In genomic region chr3:53056430-53056829, GRCm38 (mm10) we compare ENCODE assay signal across 26 mouse cellular contexts. TPM values are rescaled to one million over a fixed set of nuclear protein-coding genes. Genes with fewer than 3 reads are reported as not detected.
DNase-seq lines count a peak whose midpoint lies in the region; ATAC-seq and TF ChIP-seq lines count a peak whose summit lies in the region.
"Had no signal": no experiment of that assay in that cellular context is flagged by ENCODE, and none has a peak within 500 bp of the region (broad histone marks: within the 10 kb centered on the region; RNA-seq: fewer than 3 reads in every experiment).

No protein-coding gene starts in this region.

- no peak overlapping the region for H3K4me3 ChIP-seq in lung, embryonic 14.5 days (ENCODE audit: low read depth, low read length)
- H3K4me3 ChIP-seq in limb, embryonic 11.5 days (ENCODE audit: low read depth, low read length) = no peak overlapping the region
- H3K4me3 ChIP-seq: gastrocnemius, adult 2 months; hindbrain, embryonic 15.5 days; limb, embryonic 13.5 days had no signal

- H3K36me3 ChIP-seq in lung, embryonic 14.5 days (ENCODE audit: insufficient read depth) = no peaks in the 10 kb centered on the region
- no peaks in the 10 kb centered on the region for H3K36me3 ChIP-seq in limb, embryonic 11.5 days (ENCODE audit: control insufficient read depth, insufficient read depth, low read length)
- H3K36me3 ChIP-seq: hindbrain, embryonic 15.5 days; limb, embryonic 13.5 days had no signal

- H3K27ac ChIP-seq in lung, embryonic 14.5 days (ENCODE audit: low read depth) = no peak overlapping the region
- H3K27ac ChIP-seq in limb, embryonic 11.5 days (replicated peaks; ENCODE audit: low read depth, low read length) = no peak overlapping the region
- H3K27ac ChIP-seq: gastrocnemius, adult 2 months; hindbrain, embryonic 15.5 days; limb, embryonic 13.5 days had no signal

- 47% methylated on average over 10 of the region's 10 CpGs for WGBS in lung, embryonic 14.5 days
- WGBS in limb, embryonic 11.5 days = 66% methylated on average over 10 of the region's 10 CpGs

- no peak overlapping the region for H3K9ac ChIP-seq in lung, embryonic 14.5 days
- no peak overlapping the region for H3K9ac ChIP-seq in limb, embryonic 11.5 days (ENCODE audit: low read length)
- H3K9ac ChIP-seq: hindbrain, embryonic 15.5 days; limb, embryonic 13.5 days had no signal

- H3K27me3 ChIP-seq in lung, embryonic 14.5 days (ENCODE audit: insufficient read depth, low read length) = no peaks in the 10 kb centered on the region
- H3K27me3 ChIP-seq in limb, embryonic 11.5 days (ENCODE audit: control insufficient read depth, insufficient read depth, low read length) = no peaks in the 10 kb centered on the region
- H3K27me3 ChIP-seq: hindbrain, embryonic 15.5 days; limb, embryonic 13.5 days had no signal

- 0 out of 2 replicates have a peak, but pooled peaks have one; percentile 41 for ATAC-seq in lung, embryonic 14.5 days (ENCODE audit: insufficient read depth)
- ATAC-seq in limb, embryonic 11.5 days (ENCODE audit: insufficient number of reproducible peaks, low FRiP score, low TSS enrichment, low read depth) = no peak
- ATAC-seq: CD4-positive, CD25-positive, alpha-beta regulatory T cell, adult 4 months; forebrain, embryonic 14.5 days; inflammation-experienced regulatory T-cells, adult 6 months; midbrain, embryonic 16.5 days had no signal

- H3K9me3 ChIP-seq in lung, embryonic 14.5 days (ENCODE audit: low read depth, low read length) = no peaks in the 10 kb centered on the region
- no peaks in the 10 kb centered on the region for H3K9me3 ChIP-seq in limb, embryonic 11.5 days (ENCODE audit: control insufficient read depth, low read length)
- H3K9me3 ChIP-seq: hindbrain, embryonic 15.5 days; limb, embryonic 13.5 days had no signal

- peaks cover 29% of the 10 kb centered on the region for H3K4me1 ChIP-seq in lung, embryonic 14.5 days (ENCODE audit: insufficient read depth)
- peaks cover 6% of the 10 kb centered on the region for H3K4me1 ChIP-seq in limb, embryonic 11.5 days (ENCODE audit: control insufficient read depth, insufficient read depth, low read length)

- no peak overlapping the region for H3K4me2 ChIP-seq in lung, embryonic 14.5 days
- no peak overlapping the region for H3K4me2 ChIP-seq in limb, embryonic 11.5 days (ENCODE audit: low read depth, severe bottlenecking)
- H3K4me2 ChIP-seq: hindbrain, embryonic 15.5 days; limb, embryonic 13.5 days; liver, embryonic 11.5 days; midbrain, embryonic 11.5 days had no signal

- no peak for TF ChIP-seq CTCF in lung, embryonic 14.5 days (IDR thresholded peaks at IDR 0.05; ENCODE audit: low read depth)

- peak; percentile 89 for DNase-seq in heart, adult 11 months
- DNase-seq in heart, postnatal 4 days = no peak
- peak; percentile 61 for DNase-seq in lung, embryonic 14.5 days
- DNase-seq in lung, postnatal 14 days = no peak
- DNase-seq in brain, adult 2 months (ENCODE audit: low read depth, low spot score) = peak; percentile 69
- peak; percentile 55 for DNase-seq in limb, embryonic 11.5 days (ENCODE audit: low spot score)
- no peak for DNase-seq in layer of hippocampus, adult 8-10 months (ENCODE audit: low spot score in 2 of 2)
- DNase-seq: adrenal gland, postnatal 14 days; cerebellum, adult 11-12 months; cerebellum, postnatal 14 days; gastrocnemius, adult 2 months; gastrocnemius, postnatal 36 days; kidney, adult 11 months; kidney, postnatal 10 days; layer of hippocampus, adult 9-11 months; right cerebral cortex, postnatal 25 days; spleen, adult 18-20 months; thymus, postnatal 14 days had no signal

RNA-seq across cellular contexts. Expression of gene Lhfp, which starts 15.1 kb away (rescaled TPM):
- total RNA-seq in heart, postnatal 4 days (2021) = 10 to 100 TPM; 76.4 to 79.6 TPM
- 61.9 and 63.8 TPM in 2 replicates for polyA plus RNA-seq in lung, embryonic 14.5 days (2014; fragmentation: Nextera tagmentation; extraction: Ambion mirVana)
- 61.0 and 61.7 TPM in 2 replicates for polyA plus RNA-seq in limb, embryonic 11.5 days (2014; fragmentation: Nextera tagmentation; extraction: Ambion mirVana)
- 10 to 100 TPM; 16.6 to 21.7 (median 19.1) TPM for total RNA-seq in layer of hippocampus, adult 8-10 months (2022)
- polyA plus RNA-seq: inflammation-experienced regulatory T-cells, adult 6 months had no signal

RNA-seq across cellular contexts. Expression of gene Cog6, which starts 39.4 kb away (rescaled TPM):
- total RNA-seq in heart, postnatal 4 days (2021) = 10 to 100 TPM; 50.5 to 53.0 TPM
- 43.4 and 47.3 TPM in 2 replicates for polyA plus RNA-seq in lung, embryonic 14.5 days (2014; fragmentation: Nextera tagmentation; extraction: Ambion mirVana)
- polyA plus RNA-seq in limb, embryonic 11.5 days (2014; fragmentation: Nextera tagmentation; extraction: Ambion mirVana) = 46.7 and 48.8 TPM in 2 replicates
- total RNA-seq in layer of hippocampus, adult 8-10 months (2022) = 10 to 100 TPM; 36.2 to 44.2 (median 40.9) TPM

Comparison
In these comparisons a context has a peak if more than half of its experiments do, and no peak if none do; other contexts are left out.
1. DNase-seq: peak in heart, adult 11 months (single experiment), lung, embryonic 14.5 days (single experiment), brain, adult 2 months (single experiment) and limb, embryonic 11.5 days (single experiment); none in heart, postnatal 4 days (single experiment), lung, postnatal 14 days (single experiment) and layer of hippocampus, adult 8-10 months (0 of 2).